Mouse (Mus musculus) hindbrain, embryonic 10.5 days (tissue): ENCODE data around the gene Magt1. TPM values are rescaled to one million over a fixed set of nuclear protein-coding genes. Genes with fewer than 3 reads are reported as not detected.
"Not testable (repeated sequence)": the region's sequence is repeated elsewhere in the genome, so short reads cannot be mapped to it uniquely, and the experiment has no call there.

ENCODE experiments used
- DNase-seq: peaks from one replicate; pipeline ENCODE4 v3.0.0-alpha.2; 2017; ENCODE audit warnings: low spot score
- H3K27ac ChIP-seq: fragments of 300-500 bp; sonication (generic); 2 replicates; pipeline ENCODE4 v1.5.1; 2016; ENCODE audit warnings: mild to moderate bottlenecking, moderate library complexity
- H3K27me3 ChIP-seq: fragments of 300-500 bp; sonication (generic); 2 replicates; pipeline ENCODE4 v1.6.1; 2016; ENCODE audit warnings: mild to moderate bottlenecking; ENCODE audit not compliant: poor library complexity, insufficient read depth, severe bottlenecking
- H3K36me3 ChIP-seq: fragments of 300-500 bp; sonication (generic); 2 replicates; pipeline ENCODE4 v1.6.1; 2016; ENCODE audit warnings: mild to moderate bottlenecking, moderate library complexity
- H3K4me1 ChIP-seq: fragments of 300-500 bp; sonication (generic); replicated peaks from 2 replicates; pipeline ENCODE4 v1.6.1; 2016; ENCODE audit warnings: mild to moderate bottlenecking
- H3K4me3 ChIP-seq: fragments of 300-500 bp; sonication (generic); 2 replicates; pipeline ENCODE4 v1.5.1; 2016; ENCODE audit warnings: mild to moderate bottlenecking, moderate library complexity
- H3K9me3 ChIP-seq: fragments of 300-500 bp; sonication (generic); 2 replicates; pipeline ENCODE4 v1.6.1; 2016; ENCODE audit warnings: mild to moderate bottlenecking, moderate library complexity
- WGBS: fragments of 180-500 bp; shearing (Covaris S2); methylation state at CpG from one replicate; pipeline ENCODE4 v1.1.7; 2016; 5-methylcytosine and 5-hydroxymethylcytosine counted together
- polyA plus RNA-seq: library from polyadenylated mRNA; unstranded; fragments of >200 nt; fragmentation: Nextera tagmentation; extraction: Ambion mirVana; gene quantifications from 2 replicates; pipeline ENCODE4 v1.2.1, GENCODE M21; 2016

Gene Magt1
- polyA plus RNA-seq, 1 experiment from 2014 or later = 30.0 TPM

DNA sequence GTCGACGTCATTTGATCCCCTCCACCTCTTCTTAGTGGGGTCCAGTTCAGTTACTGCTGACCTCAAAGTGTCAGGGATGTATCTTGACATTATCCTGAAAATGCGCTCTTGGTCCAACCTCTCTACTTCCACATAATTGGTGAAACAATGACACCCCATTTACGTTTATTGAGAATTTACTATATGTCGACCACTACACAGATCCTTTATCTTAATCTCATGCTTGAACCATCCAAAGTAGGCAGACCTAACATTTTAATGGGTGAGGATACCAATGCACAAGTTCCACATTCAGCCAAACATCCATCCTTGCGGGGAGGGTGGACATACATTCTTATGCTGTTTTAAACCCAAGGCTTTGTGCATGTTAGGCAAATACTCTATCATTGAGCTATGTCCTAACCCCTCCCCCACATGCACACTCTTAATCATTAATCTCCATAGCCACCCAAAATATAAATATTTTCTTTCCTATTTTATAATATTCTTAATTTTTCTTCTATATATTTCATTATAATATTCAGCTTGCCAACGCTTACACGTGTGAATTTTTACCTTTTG, 82.1 kb downstream of the Magt1 start:
- 32% methylated on average over 8 of the region's 8 CpGs for WGBS
- peak overlapping the region; percentile 97 for H3K27ac ChIP-seq
- peaks cover 8% of the 10 kb centered on the region; the same call in 1 of the 2 replicates for H3K36me3 ChIP-seq
- no peaks in the 10 kb centered on the region for H3K27me3 ChIP-seq
- peak overlapping the region; percentile 68 for H3K4me3 ChIP-seq
- H3K9me3 ChIP-seq = no peaks in the 10 kb centered on the region
- DNase-seq = no peak
- H3K4me1 ChIP-seq = no peaks in the 10 kb centered on the region

DNA sequence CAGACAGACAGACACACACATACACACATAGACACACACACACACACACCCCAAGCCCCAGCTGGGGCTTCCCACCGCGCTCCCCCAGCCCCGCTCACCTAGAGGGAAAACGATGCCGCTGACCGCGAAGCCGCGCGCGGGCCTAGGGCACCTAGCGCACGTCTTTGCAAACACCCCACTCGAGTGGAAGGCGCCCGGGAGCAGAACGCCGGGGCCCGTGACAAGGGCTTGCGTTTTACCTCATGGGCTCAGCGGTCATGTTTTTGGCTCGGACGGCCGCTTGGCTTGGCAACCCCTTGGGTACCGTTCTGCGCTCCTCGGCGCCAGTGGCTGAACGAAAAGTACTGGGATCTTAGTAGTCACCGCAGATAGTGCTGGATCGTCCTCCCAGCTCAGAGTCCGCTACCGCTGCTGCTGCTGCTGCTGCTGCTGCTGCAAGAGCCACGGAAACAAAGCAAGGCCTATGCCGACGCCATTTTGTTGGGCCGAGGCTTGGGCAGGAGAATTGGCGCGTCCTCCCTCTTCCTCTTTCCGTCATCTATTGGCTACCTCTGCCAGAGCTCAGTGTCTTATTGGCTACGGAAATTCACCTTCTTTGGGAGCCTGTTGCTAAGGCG, 82.7 kb downstream of the Magt1 start, which contains the start of gene Atrx:
Atrx (minus strand) TSS at position 543 of the 617 bp plus-strand sequence.
- no peaks in the 10 kb centered on the region for H3K27me3 ChIP-seq
- peak within 1 kb of the TSS; percentile 97 for H3K27ac ChIP-seq
- H3K4me1 ChIP-seq = no peaks in the 10 kb centered on the region
- peak within 1 kb of the TSS; percentile 68 for H3K4me3 ChIP-seq
- DNase-seq = peak; percentile 78
- WGBS = 22% methylated on average over 42 of the region's 42 CpGs
- peaks cover 1% of the 10 kb centered on the region; the same call in 1 of the 2 replicates for H3K9me3 ChIP-seq
- peaks cover 13% of the 10 kb centered on the region for H3K36me3 ChIP-seq

DNA sequence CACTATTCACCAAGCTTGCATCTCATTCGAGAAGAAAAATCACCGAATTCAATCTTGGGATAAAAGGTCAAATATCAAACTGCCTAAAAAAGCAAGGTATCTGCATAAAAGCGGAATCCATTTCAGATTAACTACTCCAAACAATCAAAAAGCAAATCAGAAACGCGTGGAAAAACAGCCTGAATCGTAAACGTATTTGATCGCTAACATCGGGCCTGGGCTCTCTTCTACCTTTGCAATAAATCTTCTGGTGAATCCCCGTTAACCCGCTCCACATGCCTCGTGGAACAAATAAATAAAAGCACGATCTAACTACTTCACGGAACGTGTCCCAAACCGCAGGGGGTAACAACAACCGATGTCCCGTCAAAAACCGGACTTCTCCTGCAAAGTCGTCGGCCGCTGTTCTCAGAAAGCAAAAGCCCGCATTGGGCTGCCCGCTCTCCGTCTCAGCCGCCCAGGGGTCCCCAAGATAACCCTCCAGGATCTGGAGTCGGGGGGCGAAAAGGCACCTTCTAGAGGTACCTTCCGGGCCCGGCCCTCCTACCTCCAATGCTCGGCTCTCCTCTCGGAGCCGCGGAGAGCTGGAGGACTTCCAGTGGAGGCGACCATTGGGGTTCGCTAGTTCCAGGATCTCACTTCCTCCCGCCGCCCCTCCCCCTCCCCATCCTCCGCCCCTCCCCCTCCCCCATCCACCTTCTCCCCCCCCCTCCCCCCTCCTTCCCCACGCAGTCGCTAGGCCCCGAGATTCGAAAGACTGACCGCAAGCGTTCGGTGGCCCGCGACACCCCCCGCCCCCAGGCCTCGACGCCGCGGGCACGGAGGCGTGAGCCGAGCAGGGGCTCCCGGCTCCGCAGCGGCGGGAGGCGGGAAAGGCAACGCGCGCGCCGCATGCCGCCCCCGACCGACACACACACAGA, 83.5 kb downstream of the Magt1 start:
- peak overlapping the region; percentile 97 for H3K27ac ChIP-seq
- H3K4me1 ChIP-seq = no peaks in the 10 kb centered on the region
- peaks cover 9% of the 10 kb centered on the region; the same call in 1 of the 2 replicates for H3K9me3 ChIP-seq
- H3K4me3 ChIP-seq = peak overlapping the region; percentile 68
- WGBS = 27% methylated on average over 50 of the region's 69 CpGs
- H3K36me3 ChIP-seq = peaks cover 21% of the 10 kb centered on the region
- peak; percentile 55 for DNase-seq
- H3K27me3 ChIP-seq = no peaks in the 10 kb centered on the region

DNA sequence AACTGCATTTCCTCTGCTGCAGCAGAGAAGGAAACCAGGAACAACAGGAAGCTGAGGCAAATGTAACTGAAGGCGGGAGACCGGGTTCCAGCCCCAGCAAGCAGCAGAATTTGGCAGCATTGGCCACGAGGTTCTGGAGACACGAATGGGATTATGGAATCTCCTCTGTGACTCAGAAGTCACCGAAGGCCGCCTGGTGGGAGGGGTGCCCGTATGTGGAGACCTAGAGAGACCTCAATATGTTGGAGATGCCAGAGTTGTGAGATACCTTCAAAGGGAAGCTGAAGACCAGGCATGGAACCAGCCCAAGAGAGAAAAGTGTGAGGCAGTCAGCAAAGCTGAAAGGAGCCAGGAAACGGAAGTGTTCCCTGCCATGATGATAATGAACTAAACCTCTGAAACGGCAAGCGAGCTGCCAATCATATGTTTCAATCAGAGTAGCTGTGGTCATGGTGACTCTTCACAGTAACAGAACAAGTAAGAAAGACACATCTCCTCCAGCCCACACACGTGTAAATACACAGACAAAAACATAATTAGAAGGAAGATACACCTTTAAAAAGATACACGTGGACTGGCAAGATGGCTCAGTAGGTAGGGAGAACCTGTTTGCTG, 85.5 kb downstream of the Magt1 start:
- peaks cover 11% of the 10 kb centered on the region; the same call in 1 of the 2 replicates for H3K9me3 ChIP-seq
- H3K27ac ChIP-seq = no peak overlapping the region
- peaks cover 23% of the 10 kb centered on the region for H3K36me3 ChIP-seq

DNA sequence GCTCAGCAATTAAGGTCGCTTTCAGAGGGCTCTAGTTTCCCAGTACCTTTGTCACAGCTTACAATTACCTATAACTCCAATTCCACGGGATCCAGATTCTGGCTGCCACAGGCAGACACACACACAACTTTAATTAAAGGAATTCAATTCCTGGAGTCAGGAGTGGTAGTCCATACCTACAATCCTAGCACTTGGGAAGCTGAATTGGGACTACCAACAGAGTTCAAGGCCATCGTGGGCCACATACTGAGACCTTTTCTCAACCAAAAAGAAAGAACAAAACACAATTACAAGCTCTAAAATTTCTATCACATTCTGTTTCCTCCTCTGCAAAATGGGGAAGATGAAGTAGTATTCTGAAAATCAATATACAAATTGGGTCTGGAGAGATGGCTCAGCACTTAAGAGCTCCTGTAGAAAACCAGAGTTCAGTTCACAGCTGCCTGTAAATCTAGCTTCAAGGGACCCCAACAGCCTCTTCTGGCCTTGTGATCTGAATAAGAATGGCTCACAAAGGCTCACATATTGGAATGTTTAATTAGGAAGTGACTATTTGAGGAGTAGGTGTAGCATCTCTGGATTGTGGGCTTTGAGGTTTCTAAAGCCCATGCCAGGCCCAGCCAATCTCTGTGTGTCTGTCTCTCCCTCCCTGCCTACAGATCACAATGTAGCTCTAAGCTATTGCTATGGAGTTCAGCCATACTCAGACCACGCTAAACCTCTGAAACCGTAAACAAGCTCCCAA, 87.2 kb downstream of the Magt1 start:
- DNase-seq = no peak
- H3K9me3 ChIP-seq = peaks cover 11% of the 10 kb centered on the region; the same call in 1 of the 2 replicates
- H3K27me3 ChIP-seq = no peaks in the 10 kb centered on the region
- no peaks in the 10 kb centered on the region for H3K4me1 ChIP-seq
- no peak overlapping the region for H3K27ac ChIP-seq
- WGBS = 87% methylated on average over 5 of the region's 5 CpGs
- peaks cover 23% of the 10 kb centered on the region for H3K36me3 ChIP-seq
- no peak overlapping the region for H3K4me3 ChIP-seq

More for the DNA sequence above, 85.5 kb downstream of the Magt1 start:
- Histone ChIP-seq H3K27me3 (no peaks in the 10 kb centered on the region), H3K4me3 (no peak overlapping the region), H3K4me1 (no peaks in the 10 kb centered on the region)
- 72% methylated on average over 12 of the region's 12 CpGs for WGBS
- DNase-seq = no peak

DNA sequence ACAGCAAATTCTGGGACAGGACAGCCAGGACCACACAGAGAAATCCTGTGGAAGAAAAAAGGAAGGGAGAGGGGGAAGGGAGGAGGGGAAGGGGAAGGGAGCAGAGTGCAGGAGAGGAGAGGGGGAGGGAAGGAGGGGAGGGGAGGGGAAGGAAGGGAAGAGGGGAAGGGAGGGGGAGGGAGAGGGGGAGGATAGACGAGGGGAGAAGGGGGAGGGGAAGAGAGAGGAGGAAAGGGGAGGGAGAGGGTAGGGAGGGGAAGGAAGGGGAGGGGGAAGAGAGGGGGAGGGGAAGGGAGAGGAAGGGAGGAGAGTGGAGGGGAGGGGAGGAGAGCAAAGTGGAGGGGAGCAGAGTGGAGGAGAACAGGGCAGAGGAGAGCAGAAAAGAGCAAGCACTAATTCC, 87.8 kb downstream of the Magt1 start:
- no peak overlapping the region for H3K27ac ChIP-seq
- WGBS = no CpG with 5 or more reads among the region's 1 CpGs
- no peaks in the 10 kb centered on the region for H3K4me1 ChIP-seq
- peaks cover 11% of the 10 kb centered on the region; the same call in 1 of the 2 replicates for H3K9me3 ChIP-seq
- H3K36me3 ChIP-seq = peaks cover 26% of the 10 kb centered on the region
- DNase-seq = no peak
- H3K27me3 ChIP-seq = no peaks in the 10 kb centered on the region
- H3K4me3 ChIP-seq = no peak overlapping the region

DNA sequence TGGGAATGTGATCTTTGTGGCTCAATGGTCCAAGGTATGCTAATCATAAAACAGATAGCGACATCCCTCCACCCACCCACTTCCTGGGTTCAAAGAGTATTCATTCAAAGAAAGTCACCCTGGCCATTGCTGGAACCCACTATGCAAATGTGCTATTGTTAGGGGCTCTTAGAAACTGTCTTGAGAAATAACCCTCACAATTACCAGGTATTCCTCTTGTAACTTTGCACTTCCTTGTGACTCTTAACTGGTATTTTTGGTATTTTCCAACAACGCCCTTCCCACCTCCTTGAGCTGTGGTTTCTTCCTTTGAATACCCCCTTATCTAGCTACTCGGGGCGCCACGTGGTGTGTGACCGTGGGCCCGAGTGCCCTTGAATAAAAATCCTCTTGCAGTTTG, 88.7 kb downstream of the Magt1 start:
- DNase-seq, H3K27ac ChIP-seq, H3K27me3 ChIP-seq, H3K4me1 ChIP-seq, H3K4me3 ChIP-seq: not testable (repeated sequence)
- Histone ChIP-seq H3K36me3 (peaks cover 27% of the 10 kb centered on the region), H3K9me3 (peaks cover 11% of the 10 kb centered on the region; the same call in 1 of the 2 replicates)
- WGBS = 88% methylated on average over 7 of the region's 7 CpGs

DNA sequence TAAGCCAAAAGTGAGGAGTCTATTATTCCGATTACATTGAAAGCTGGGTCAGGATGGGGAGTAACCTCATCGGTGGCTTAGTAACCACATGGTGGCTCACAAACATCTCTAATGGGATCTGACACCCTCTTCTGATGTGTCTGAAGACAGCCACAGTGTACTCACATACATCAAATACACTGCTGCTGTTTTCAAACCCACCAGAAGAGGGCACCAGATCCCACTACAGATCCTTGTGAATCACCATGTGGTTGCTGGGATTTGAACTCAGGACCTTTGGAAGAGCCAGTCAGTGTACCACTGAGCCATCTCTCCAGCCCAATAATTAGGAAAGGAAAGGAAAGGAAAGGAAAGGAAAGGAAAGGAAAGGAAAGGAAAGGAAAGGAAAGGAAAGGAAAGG, 90.3 kb downstream of the Magt1 start:
- no peak overlapping the region for H3K27ac ChIP-seq
- no peak overlapping the region for H3K4me3 ChIP-seq
- H3K9me3 ChIP-seq = peaks cover 11% of the 10 kb centered on the region; the same call in 1 of the 2 replicates
- no peaks in the 10 kb centered on the region for H3K27me3 ChIP-seq
- no peak for DNase-seq
- H3K36me3 ChIP-seq = peaks cover 24% of the 10 kb centered on the region
- H3K4me1 ChIP-seq = no peaks in the 10 kb centered on the region
- WGBS = 90% methylated on average over 2 of the region's 2 CpGs

Other genes with a start within 250 kb of the Magt1 start
- gene Fgf16, start 247.6 kb downstream of the Magt1 start, polyA plus RNA-seq = 0.16 TPM in 1 of 2 replicates, not detected in the other
- 127 and 163 TPM in 2 replicates for gene Atrx, start 82.5 kb downstream of the Magt1 start, polyA plus RNA-seq
- gene Cox7b, start 3.8 kb upstream of the Magt1 start, polyA plus RNA-seq = 296 and 330 TPM in 2 replicates
- 21.6 and 22.5 TPM in 2 replicates for gene Atp7a, start 15.4 kb upstream of the Magt1 start, polyA plus RNA-seq
- 0.26 and 0.27 TPM in 2 replicates for gene Tlr13, start 131.3 kb upstream of the Magt1 start, polyA plus RNA-seq
- 461 and 603 TPM in 2 replicates for gene Pgk1, start 175.2 kb upstream of the Magt1 start, polyA plus RNA-seq
- 9.3 and 10.9 TPM in 2 replicates for gene Taf9b, start 209.3 kb upstream of the Magt1 start, polyA plus RNA-seq
- not detected in 2 replicates for gene Fnd3c2, start 243.5 kb upstream of the Magt1 start, polyA plus RNA-seq